Mouse (Mus musculus) intestine, postnatal 0 days (tissue): ENCODE measurements around the gene Amn. TPM values are rescaled to one million over a fixed set of nuclear protein-coding genes. Genes with fewer than 3 reads are reported as not detected.

Experiments used
- ATAC-seq: fragments of 200-750 bp; cut with Nextera tagmentation; 2 replicates; pipeline ENCODE4 v1.8.0; 2017; ENCODE audit warnings: mild to moderate bottlenecking, moderate TSS enrichment, moderate library complexity
- H3K27ac ChIP-seq: fragments of 300-500 bp; sonication (generic); 2 replicates; pipeline ENCODE4 v1.5.1; 2014; ENCODE audit warnings: mild to moderate bottlenecking, low read depth, low read length, moderate library complexity
- H3K27me3 ChIP-seq: fragments of 300-500 bp; sonication (generic); replicated peaks from 2 replicates; pipeline ENCODE4 v1.6.1; 2014; ENCODE audit warnings: low read length, mixed read lengths; ENCODE audit not compliant: control insufficient read depth, insufficient read depth
- H3K36me3 ChIP-seq: fragments of 300-500 bp; sonication (generic); 2 replicates; pipeline ENCODE4 v1.6.1; 2014; ENCODE audit warnings: mild to moderate bottlenecking, moderate library complexity; ENCODE audit not compliant: control insufficient read depth, insufficient read depth
- H3K4me1 ChIP-seq: fragments of 300-500 bp; sonication (generic); replicated peaks from 2 replicates; pipeline ENCODE4 v1.6.1; 2014; ENCODE audit warnings: antibody characterized with exemption, low read length, mixed read lengths; ENCODE audit not compliant: control insufficient read depth, insufficient read depth
- H3K4me2 ChIP-seq: fragments of 300-500 bp; sonication (generic); replicated peaks from 2 replicates; pipeline ENCODE4 v1.6.1; 2014; ENCODE audit warnings: low read depth, mild to moderate bottlenecking, moderate library complexity
- H3K4me3 ChIP-seq: fragments of 300-500 bp; sonication (generic); 2 replicates; pipeline ENCODE4 v1.5.1; 2014; ENCODE audit warnings: low read depth, low read length
- H3K9ac ChIP-seq: fragments of 300-500 bp; sonication (generic); 2 replicates; pipeline ENCODE4 v1.6.1; 2014; ENCODE audit warnings: mild to moderate bottlenecking, low read depth, low read length
- H3K9me3 ChIP-seq: fragments of 300-500 bp; sonication (generic); 2 replicates; pipeline ENCODE4 v1.6.1; 2016; ENCODE audit warnings: mixed run types; ENCODE audit not compliant: control insufficient read depth
- CTCF ChIP-seq: sonication (generic); IDR thresholded peaks from 2 replicates; pipeline ENCODE4 v1.5.1; 2016; ENCODE audit warnings: low read depth, mild to moderate bottlenecking, control low read depth, antibody characterized with exemption, moderate library complexity
- WGBS: fragments of 180-500 bp; shearing (Covaris S2); extraction: QIAGEN DNeasy Blood & Tissue Kit; methylation state at CpG from one replicate; pipeline ENCODE4 v1.1.7; 2014; 5-methylcytosine and 5-hydroxymethylcytosine counted together
- polyA plus RNA-seq: library from polyadenylated mRNA; unstranded; fragments of >200 nt; fragmentation: Nextera tagmentation; extraction: Ambion mirVana; gene quantifications from 2 replicates; pipeline ENCODE4 v1.2.1, GENCODE M21; 2015

Amn gene
- polyA plus RNA-seq, 1 experiment from 2014 or later, result 528 TPM

GRCm38 (mm10) chr12:111276371-111276770 lies 5.5 kb downstream of the Amn start:
- no peak for TF ChIP-seq CTCF
- Histone ChIP-seq H3K36me3 (peaks cover 37% of the 10 kb centered on the region), H3K27me3 (peaks cover 40% of the 10 kb centered on the region), H3K4me2 (no peak overlapping the region), H3K4me3 (no peak overlapping the region), H3K27ac (no peak overlapping the region), H3K9me3 (no peaks in the 10 kb centered on the region), H3K9ac (no peak overlapping the region), H3K4me1 (0 out of 2 replicates have a peak, but pooled peaks cover 6% of the 10 kb centered on the region)
- no peak for ATAC-seq
- WGBS, result 62% methylated on average over 6 of the region's 6 CpGs

GRCm38 (mm10) chr12:111283573-111283972 lies 12.7 kb downstream of the Amn start:
- no peak for ATAC-seq
- no peaks in the 10 kb centered on the region for H3K36me3 ChIP-seq
- 83% methylated on average over 4 of the region's 4 CpGs for WGBS
- no peaks in the 10 kb centered on the region for H3K27me3 ChIP-seq
- no peak overlapping the region for H3K4me2 ChIP-seq
- TF ChIP-seq CTCF, result no peak
- no peak overlapping the region for H3K9ac ChIP-seq
- H3K9me3 ChIP-seq, result no peaks in the 10 kb centered on the region
- H3K27ac ChIP-seq, result no peak overlapping the region
- H3K4me3 ChIP-seq, result no peak overlapping the region
- H3K4me1 ChIP-seq, result no peaks in the 10 kb centered on the region

GRCm38 (mm10) chr12:111284532-111284931 lies 13.6 kb downstream of the Amn start:
- H3K27me3 ChIP-seq, result no peaks in the 10 kb centered on the region
- no peak overlapping the region for H3K4me3 ChIP-seq
- no peak for TF ChIP-seq CTCF
- 35% methylated on average over 10 of the region's 10 CpGs for WGBS
- H3K9ac ChIP-seq, result no peak overlapping the region
- no peak overlapping the region for H3K27ac ChIP-seq
- H3K4me1 ChIP-seq, result no peaks in the 10 kb centered on the region
- 0 out of 2 replicates have a peak overlapping the region, but pooled peaks have one; percentile 21 for H3K4me2 ChIP-seq
- H3K9me3 ChIP-seq, result no peaks in the 10 kb centered on the region
- ATAC-seq, result no peak
- H3K36me3 ChIP-seq, result no peaks in the 10 kb centered on the region

- H3K4me1 ChIP-seq, result no peaks in the 10 kb centered on the region
- TF ChIP-seq CTCF, result no peak
- no peak overlapping the region for H3K4me2 ChIP-seq
- H3K27ac ChIP-seq, result no peak overlapping the region
- ATAC-seq, result no peak
- H3K4me3 ChIP-seq, result no peak overlapping the region
- H3K9ac ChIP-seq, result no peak overlapping the region
- 83% methylated on average over 12 of the region's 12 CpGs for WGBS
- peaks cover 73% of the 10 kb centered on the region for H3K36me3 ChIP-seq
- no peaks in the 10 kb centered on the region for H3K9me3 ChIP-seq
- H3K27me3 ChIP-seq, result no peaks in the 10 kb centered on the region
Measured at GRCm38 (mm10) chr12:111293025-111293424, 22.1 kb downstream of the Amn start.

- H3K4me1 ChIP-seq, result no peaks in the 10 kb centered on the region
- H3K36me3 ChIP-seq, result peaks cover 92% of the 10 kb centered on the region
- no peaks in the 10 kb centered on the region for H3K9me3 ChIP-seq
- H3K4me2 ChIP-seq, result no peak overlapping the region
- TF ChIP-seq CTCF, result no peak
- 87% methylated on average over 27 of the region's 27 CpGs for WGBS
- ATAC-seq, result no peak
- no peaks in the 10 kb centered on the region for H3K27me3 ChIP-seq
- no peak overlapping the region for H3K4me3 ChIP-seq
- H3K9ac ChIP-seq, result no peak overlapping the region
- no peak overlapping the region; the same call in 1 of the 2 replicates for H3K27ac ChIP-seq
Measured at GRCm38 (mm10) chr12:111301322-111302017, 30.6 kb downstream of the Amn start.

GRCm38 (mm10) chr12:111302018-111302345 lies 31.1 kb downstream of the Amn start:
- Histone ChIP-seq H3K36me3 (peaks cover 92% of the 10 kb centered on the region), H3K27me3 (no peaks in the 10 kb centered on the region), H3K9ac (no peak overlapping the region), H3K4me3 (no peak overlapping the region), H3K4me1 (no peaks in the 10 kb centered on the region), H3K9me3 (no peaks in the 10 kb centered on the region), H3K4me2 (no peak overlapping the region), H3K27ac (no peak overlapping the region)
- TF ChIP-seq CTCF, result no peak
- WGBS, result 87% methylated on average over 14 of the region's 14 CpGs
- ATAC-seq, result no peak
